Mouse (Mus musculus): ENCODE data around the gene Tnnt3.

DNA sequence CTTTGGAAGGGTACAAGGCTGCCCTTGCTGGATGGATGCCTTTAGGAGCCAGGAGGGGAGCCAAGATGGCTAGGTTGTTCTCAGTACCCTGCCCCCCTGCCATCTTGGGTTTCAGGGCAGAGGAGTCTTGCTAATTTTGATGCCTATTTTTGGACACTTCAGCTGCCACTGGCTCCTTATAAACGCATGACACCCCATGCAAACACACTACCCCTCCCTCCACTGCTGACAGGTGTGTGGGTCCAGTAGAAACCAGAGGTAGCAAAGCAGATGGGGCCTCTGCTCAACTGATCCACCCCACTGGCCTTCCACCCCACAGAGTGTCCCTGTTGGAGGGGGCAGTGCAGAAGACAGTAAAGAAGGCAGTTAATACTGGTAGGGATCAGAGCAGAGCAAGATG lies 1.4 kb downstream of the Tnnt3 start:
- TF ChIP-seq CTCF (IDR thresholded peaks at IDR 0.05; ENCODE audit: borderline replicate concordance, control insufficient read depth, extremely low read depth, insufficient read depth, low read length, poor library complexity), result no peak
- no peak for TF ChIP-seq POLR2A (IDR thresholded peaks at IDR 0.05; ENCODE audit: control insufficient read depth, extremely low read depth, insufficient read depth, low read length, poor library complexity)

Data from thymus, adult 2 months (tissue).